Comparison of ENCODE assay signal across 31 mouse cellular contexts in the genomic region with DNA sequence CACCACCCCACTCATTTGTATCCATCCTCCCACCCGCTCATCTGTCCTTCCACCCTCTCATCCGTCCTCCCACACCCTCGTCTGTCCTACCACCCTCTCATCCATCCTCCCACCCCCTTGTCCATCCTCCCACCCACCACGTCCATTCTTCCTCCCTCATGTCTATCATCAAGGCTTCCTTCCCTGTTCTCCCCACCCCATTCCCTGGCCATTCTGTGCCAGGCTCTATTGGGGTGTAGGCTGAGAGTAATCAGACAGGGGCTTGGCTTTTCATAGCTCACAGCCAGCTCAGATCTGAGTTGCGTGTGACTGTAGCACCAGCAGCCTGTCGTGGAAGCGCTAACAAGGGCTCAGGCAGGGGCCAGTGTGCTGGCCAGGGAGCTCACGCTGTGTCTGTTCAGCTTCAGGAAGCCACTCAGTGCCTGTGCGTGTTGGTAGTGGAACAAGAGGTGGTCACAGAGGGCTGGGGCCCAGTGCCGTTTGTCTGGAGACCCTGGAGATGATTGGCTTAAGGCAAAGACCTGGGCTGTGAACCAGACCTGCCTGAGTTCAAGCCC. TPM values are rescaled to one million over a fixed set of nuclear protein-coding genes. Genes with fewer than 3 reads are reported as not detected.
A peak's percentile ranks its signal among the peaks of the same experiment; 100 is the strongest.
DNase-seq lines count a peak whose midpoint lies in the region; ATAC-seq lines count a peak whose summit lies in the region.
"Had no signal": no experiment of that assay in that cellular context is flagged by ENCODE, and none has a peak within 500 bp of the region (broad histone marks: within the 10 kb centered on the region; RNA-seq: fewer than 3 reads in every experiment).

No protein-coding gene starts in this region.

- H3K9me3 ChIP-seq in heart, embryonic 10.5 days, result no peaks in the 10 kb centered on the region
- H3K9me3 ChIP-seq in liver, embryonic 13.5 days (replicated peaks), result no peaks in the 10 kb centered on the region
- no peaks in the 10 kb centered on the region for H3K9me3 ChIP-seq in embryonic facial prominence, embryonic 10.5 days
- H3K9me3 ChIP-seq: embryonic facial prominence, embryonic 15.5 days; forebrain, embryonic 15.5 days; hindbrain, embryonic 15.5 days; intestine, embryonic 15.5 days; limb, embryonic 12.5 days; neural tube, embryonic 15.5 days had no signal

- no peaks in the 10 kb centered on the region for H3K27me3 ChIP-seq in heart, embryonic 10.5 days (ENCODE audit: insufficient read depth, poor library complexity, severe bottlenecking)
- H3K27me3 ChIP-seq in liver, embryonic 13.5 days, result no peaks in the 10 kb centered on the region
- no peaks in the 10 kb centered on the region for H3K27me3 ChIP-seq in embryonic facial prominence, embryonic 10.5 days (replicated peaks; ENCODE audit: low read depth, poor library complexity, severe bottlenecking)
- H3K27me3 ChIP-seq: embryonic facial prominence, embryonic 15.5 days; forebrain, embryonic 15.5 days; hindbrain, embryonic 15.5 days; intestine, embryonic 15.5 days; limb, embryonic 12.5 days; neural tube, embryonic 15.5 days had no signal

- no peak for ATAC-seq in liver, embryonic 13.5 days (ENCODE audit: low read depth)
- ATAC-seq: intestine, embryonic 15.5 days; liver, postnatal 0 days had no signal

- no peak overlapping the region for H3K9ac ChIP-seq in liver, embryonic 13.5 days
- H3K9ac ChIP-seq: embryonic facial prominence, embryonic 15.5 days; forebrain, embryonic 15.5 days; hindbrain, embryonic 15.5 days; intestine, embryonic 15.5 days; limb, embryonic 12.5 days; liver, postnatal 0 days; neural tube, embryonic 15.5 days had no signal

- no peak overlapping the region for H3K4me3 ChIP-seq in heart, embryonic 10.5 days
- no peak overlapping the region for H3K4me3 ChIP-seq in liver, embryonic 13.5 days (replicated peaks)
- H3K4me3 ChIP-seq in embryonic facial prominence, embryonic 10.5 days, result no peak overlapping the region
- H3K4me3 ChIP-seq: embryonic facial prominence, embryonic 15.5 days; forebrain, embryonic 15.5 days; hindbrain, embryonic 15.5 days; intestine, embryonic 15.5 days; layer of hippocampus, adult 2 months; left cerebral cortex, adult 2 months; limb, embryonic 12.5 days; neural tube, embryonic 15.5 days had no signal

- no peaks in the 10 kb centered on the region; the same call in 1 of the 2 replicates for H3K36me3 ChIP-seq in heart, embryonic 10.5 days
- H3K36me3 ChIP-seq in liver, embryonic 13.5 days, result 0 out of 2 replicates have a peak, but pooled peaks cover 11% of the 10 kb centered on the region
- H3K36me3 ChIP-seq in embryonic facial prominence, embryonic 10.5 days (replicated peaks), result no peaks in the 10 kb centered on the region
- H3K36me3 ChIP-seq: embryonic facial prominence, embryonic 15.5 days; forebrain, embryonic 15.5 days; hindbrain, embryonic 15.5 days; intestine, embryonic 15.5 days; limb, embryonic 12.5 days; neural tube, embryonic 15.5 days had no signal

- H3K27ac ChIP-seq in heart, embryonic 10.5 days, result peak overlapping the region; percentile 70
- H3K27ac ChIP-seq in liver, embryonic 13.5 days, result peak overlapping the region; percentile 32
- H3K27ac ChIP-seq in embryonic facial prominence, embryonic 10.5 days (replicated peaks), result 0 out of 2 replicates have a peak overlapping the region, but pooled peaks have one; percentile 31
- H3K27ac ChIP-seq: embryonic facial prominence, embryonic 15.5 days; forebrain, embryonic 15.5 days; hindbrain, embryonic 15.5 days; intestine, embryonic 15.5 days; left cerebral cortex, adult 2 months; limb, embryonic 12.5 days; macrophage; neural tube, embryonic 15.5 days had no signal

- peaks cover 51% of the 10 kb centered on the region for H3K4me1 ChIP-seq in heart, embryonic 10.5 days
- H3K4me1 ChIP-seq in liver, embryonic 13.5 days (replicated peaks), result peaks cover 62% of the 10 kb centered on the region
- H3K4me1 ChIP-seq in embryonic facial prominence, embryonic 10.5 days, result peaks cover 49% of the 10 kb centered on the region

- 60% methylated on average over 10 of the region's 10 CpGs for WGBS in heart, embryonic 10.5 days
- WGBS in liver, embryonic 13.5 days (ENCODE audit: insufficient replicate concordance), result 70% methylated on average over 10 of the region's 10 CpGs
- 83% methylated on average over 10 of the region's 10 CpGs for WGBS in embryonic facial prominence, embryonic 10.5 days

- DNase-seq in cerebellum, postnatal 14 days, result peak; percentile 22 to 37
- no peak for DNase-seq in cerebellum, adult 9-11 months
- DNase-seq in heart, embryonic 10.5 days (ENCODE audit: low spot score), result no peak
- no peak for DNase-seq in heart, adult 9 months (ENCODE audit: low spot score in 2 of 2)
- DNase-seq in liver, embryonic 13.5 days, result no peak
- DNase-seq in liver, result no peak
- no peak for DNase-seq in embryonic facial prominence, embryonic 10.5 days (ENCODE audit: low spot score)
- DNase-seq: adrenal gland, postnatal 14 days; cerebellum, adult 11-12 months; cerebellum, postnatal 10 days; gastrocnemius, postnatal 36 days; heart, postnatal 14 days; kidney, adult 2 months; kidney, postnatal 36 days; liver, postnatal 0 days; midbrain, embryonic 14.5 days; retina, postnatal 1 day; right cerebral cortex, postnatal 14 days; thymus, adult 18-20 months; thymus, postnatal 25 days had no signal

- no peak overlapping the region for H3K4me2 ChIP-seq in liver, embryonic 13.5 days
- H3K4me2 ChIP-seq: embryonic facial prominence, embryonic 15.5 days; forebrain, embryonic 15.5 days; hindbrain, embryonic 15.5 days; intestine, embryonic 15.5 days; limb, embryonic 12.5 days; liver, embryonic 11.5 days; neural tube, embryonic 15.5 days had no signal

RNA-seq across cellular contexts. Expression of a gene that starts 14.4 kb away (rescaled TPM):
- 2.3 and 2.8 TPM in 2 replicates for polyA plus RNA-seq in heart, embryonic 10.5 days (2016; fragmentation: Nextera tagmentation; extraction: Ambion mirVana)
- 3.0 and 4.5 TPM in 2 replicates for polyA plus RNA-seq in liver, embryonic 13.5 days (2015; fragmentation: Nextera tagmentation; extraction: Ambion mirVana)
- polyA plus RNA-seq in embryonic facial prominence, embryonic 10.5 days (2016; fragmentation: Nextera tagmentation; extraction: Ambion mirVana), result 2.2 and 3.0 TPM in 2 replicates

RNA-seq across cellular contexts. Expression of a gene that starts 15.6 kb away (rescaled TPM):
- polyA plus RNA-seq in heart, embryonic 10.5 days (2016; fragmentation: Nextera tagmentation; extraction: Ambion mirVana), result 0.36 TPM in 1 of 2 replicates, not detected in the other
- polyA plus RNA-seq in liver, embryonic 13.5 days (2015; fragmentation: Nextera tagmentation; extraction: Ambion mirVana), result 0.46 and 0.74 TPM in 2 replicates
- polyA plus RNA-seq in embryonic facial prominence, embryonic 10.5 days (2016; fragmentation: Nextera tagmentation; extraction: Ambion mirVana), result 0.39 TPM in 1 of 2 replicates, not detected in the other
- polyA plus RNA-seq: embryonic facial prominence, embryonic 15.5 days; kidney, adult 2 months; macrophage; midbrain, embryonic 14.5 days; neural tube, embryonic 15.5 days; small intestine, adult 2 months had no signal

Comparison
In these comparisons a context has a peak if more than half of its experiments do, and no peak if none do; other contexts are left out.
1. DNase-seq: peak in cerebellum, postnatal 14 days (2 of 2); none in cerebellum, adult 9-11 months (single experiment), heart, embryonic 10.5 days (single experiment), heart, adult 9 months (0 of 2), liver, embryonic 13.5 days (single experiment), liver (single experiment) and embryonic facial prominence, embryonic 10.5 days (single experiment).
2. Peak in every context shown above with its lines, with median percentiles within 50 percentile points of each other: H3K27ac ChIP-seq.